Mouse (Mus musculus) urinary bladder, postnatal 36 days (tissue): ENCODE measurements at regions not wholly inside any gene's neighbourhood (a gene's known extent, or its start where the extent isn't known, plus 50 kb on each side); places are given as distances from the start of the nearest gene placed in this dataset.

ENCODE experiments used
- DNase-seq, 2 experiments: peaks; one replicate each; pipeline ENCODE4 v3.0.0; 2022; ENCODE audit warnings: low spot score in 2 of 2, mixed read lengths in 1 of 2

DNA sequence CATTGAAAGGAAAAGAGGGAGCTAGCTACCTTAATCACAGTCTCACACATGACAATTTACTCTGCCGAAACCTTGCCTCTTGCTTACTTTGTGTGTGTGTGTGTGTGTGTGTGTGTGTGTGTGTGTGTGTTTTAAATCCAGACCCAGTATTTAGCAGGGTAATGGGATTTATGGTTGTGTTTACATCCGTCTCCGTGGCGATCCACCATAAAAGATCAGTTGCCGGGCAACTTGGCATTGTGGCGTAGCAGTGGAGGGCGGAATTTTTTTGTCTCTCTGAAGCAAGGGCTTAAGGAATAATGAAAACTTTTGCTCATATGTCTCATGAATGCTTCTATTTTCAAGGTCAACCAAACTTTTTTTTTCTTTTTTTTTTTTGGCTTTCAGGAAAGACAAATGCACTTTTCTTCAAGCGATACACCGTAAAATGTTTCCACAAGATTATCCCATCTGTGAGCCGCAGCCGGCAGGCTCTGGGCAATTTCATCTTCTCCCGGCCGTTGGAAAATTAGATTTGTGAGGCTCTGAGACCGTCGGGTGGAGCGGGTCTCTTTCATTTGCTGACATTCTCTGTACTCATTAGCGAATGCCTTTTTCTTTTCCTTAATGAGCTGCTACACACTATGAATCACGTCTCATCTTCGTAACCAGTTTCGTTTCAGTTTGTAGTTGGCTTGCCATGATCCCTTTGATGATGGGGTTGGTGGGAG, 53.9 kb upstream of the Ptch1 start:
- DNase-seq: no peak

DNA sequence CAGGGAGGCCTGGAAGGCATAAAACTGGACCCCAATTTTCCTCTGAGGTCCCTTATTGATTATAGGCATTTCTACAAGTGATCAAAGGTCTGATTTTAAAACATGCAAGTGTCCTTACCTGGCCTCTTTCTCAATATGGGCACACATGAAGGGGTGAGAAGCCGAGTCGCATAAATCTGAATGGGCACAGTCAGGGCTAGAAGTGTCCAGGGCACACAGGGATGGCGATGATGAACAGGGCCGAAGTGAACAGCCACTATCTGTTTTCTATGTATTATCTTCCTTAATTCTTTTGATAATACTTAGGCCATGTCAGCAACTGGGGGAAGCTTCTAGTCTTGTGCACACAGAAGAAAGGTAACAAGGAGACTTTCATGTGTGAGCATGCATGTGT, 54.5 kb upstream of the Ptch1 start:
- no peak for DNase-seq

DNA sequence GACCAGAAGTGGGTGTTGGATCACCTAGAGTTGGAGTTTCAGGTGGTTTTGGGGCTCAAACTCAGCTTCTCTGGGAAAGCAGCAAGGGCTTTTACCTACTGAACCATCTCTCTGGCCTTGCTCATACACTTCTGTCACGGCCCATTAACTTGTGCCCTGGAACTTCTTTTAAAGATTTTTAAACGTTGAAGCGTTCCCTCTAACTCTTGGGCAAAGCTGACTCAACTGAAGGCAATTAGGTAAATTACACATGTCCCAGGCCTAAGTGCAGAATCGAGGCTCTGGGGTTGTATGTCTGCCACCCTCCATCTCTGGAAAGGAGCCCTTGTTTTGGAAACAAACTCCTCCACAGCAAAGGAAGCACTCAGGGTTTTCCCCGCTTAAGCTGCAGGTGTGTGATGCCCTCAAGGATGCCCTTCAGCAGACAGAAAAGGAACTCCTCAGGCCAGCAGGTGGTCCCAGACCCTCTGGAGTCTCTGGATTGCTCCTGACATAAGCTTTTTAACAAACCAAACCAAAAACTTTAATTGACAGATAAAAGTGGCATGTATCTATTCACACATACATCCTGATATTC, 58.5 kb upstream of the Ptch1 start:
- DNase-seq: no peak

GRCm38 (mm10) chr13:63634294-63634693, 60.9 kb upstream of the Ptch1 start:
- DNase-seq: no peak

GRCm38 (mm10) chr13:63641649-63642226, 68.3 kb upstream of the Ptch1 start:
- no peak for DNase-seq

DNA sequence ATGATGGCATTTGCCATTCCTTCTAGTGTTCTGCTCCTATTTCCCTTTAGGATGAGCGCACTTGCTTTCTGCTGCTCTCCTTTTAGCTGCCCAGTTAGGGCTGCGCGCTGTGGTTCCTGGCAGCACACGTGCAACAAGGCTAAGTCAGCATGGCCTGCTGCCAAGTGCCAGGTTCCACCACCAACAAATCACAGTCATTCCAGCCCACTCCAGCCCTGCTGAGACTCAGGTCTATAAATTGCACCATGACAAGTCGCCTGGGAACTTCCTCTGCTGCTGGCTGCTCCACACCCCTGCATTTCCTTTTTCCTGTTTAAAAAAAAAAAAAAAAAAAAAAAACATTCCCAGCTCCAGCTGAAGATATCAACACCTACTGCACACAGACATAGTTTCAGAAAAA, 69.2 kb upstream of the Ptch1 start:
- DNase-seq: peak in 1 of 2 experiments; percentile 51

- DNase-seq: no peak
Observed at GRCm38 (mm10) chr13:63643394-63643793, 70.0 kb upstream of the Ptch1 start.

DNA sequence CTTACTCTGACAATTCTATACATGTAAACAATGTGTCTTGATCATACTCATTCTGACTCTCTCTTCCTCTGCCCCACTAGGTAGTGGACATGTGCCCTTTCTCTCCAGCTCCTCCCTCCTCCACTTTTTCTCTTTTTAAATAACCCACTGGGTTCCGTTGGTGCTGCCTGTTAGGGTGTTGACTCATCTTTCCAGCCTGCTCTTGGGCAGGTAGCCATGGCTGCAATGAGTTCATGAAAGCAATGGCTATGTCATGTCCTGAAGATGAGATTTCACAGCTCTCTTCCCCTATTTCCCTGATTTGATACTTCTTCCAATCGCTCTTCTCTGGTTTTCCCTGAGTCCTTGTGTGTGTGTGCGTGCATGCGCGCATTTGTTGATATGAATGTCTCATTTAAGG, 70.9 kb upstream of the Ptch1 start:
- DNase-seq: no peak

DNA sequence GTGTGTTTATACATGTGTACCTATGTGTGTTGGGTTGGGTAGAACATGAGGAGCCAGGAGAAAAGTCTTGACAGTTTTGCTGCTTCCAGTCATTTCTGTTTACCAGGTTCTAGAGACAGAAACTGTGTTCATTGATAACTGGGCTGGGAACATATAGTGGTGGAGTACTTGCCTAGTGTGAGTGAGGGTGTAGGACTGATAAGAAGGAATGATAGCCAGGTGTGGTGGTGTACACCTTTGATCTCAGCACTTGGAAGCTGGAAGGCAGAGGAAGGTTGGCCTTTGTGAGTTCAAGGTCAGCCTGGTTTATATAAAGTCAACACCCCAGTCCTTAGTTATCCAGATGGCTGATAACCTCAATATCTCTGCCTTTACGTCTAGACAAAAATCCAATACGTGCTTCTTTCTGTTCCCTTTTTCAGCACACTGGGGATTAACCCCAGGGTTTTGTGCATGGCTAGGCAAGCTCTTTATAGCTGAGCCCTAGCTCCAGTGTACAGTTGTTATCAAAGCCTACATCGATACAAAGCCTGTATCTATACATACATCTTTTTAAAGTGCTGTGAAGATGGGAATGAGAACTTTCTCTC, 75.8 kb upstream of the Ptch1 start:
- DNase-seq: no peak

- peak in 1 of 2 experiments; percentile 16 for DNase-seq
Observed at GRCm38 (mm10) chr13:63654514-63654913, 81.1 kb upstream of the Ptch1 start.

GRCm38 (mm10) chr13:63657115-63657514, 83.7 kb upstream of the Ptch1 start:
- no peak for DNase-seq

- no peak for DNase-seq
Observed at GRCm38 (mm10) chr13:63659412-63659811, 86.0 kb upstream of the Ptch1 start.

DNA sequence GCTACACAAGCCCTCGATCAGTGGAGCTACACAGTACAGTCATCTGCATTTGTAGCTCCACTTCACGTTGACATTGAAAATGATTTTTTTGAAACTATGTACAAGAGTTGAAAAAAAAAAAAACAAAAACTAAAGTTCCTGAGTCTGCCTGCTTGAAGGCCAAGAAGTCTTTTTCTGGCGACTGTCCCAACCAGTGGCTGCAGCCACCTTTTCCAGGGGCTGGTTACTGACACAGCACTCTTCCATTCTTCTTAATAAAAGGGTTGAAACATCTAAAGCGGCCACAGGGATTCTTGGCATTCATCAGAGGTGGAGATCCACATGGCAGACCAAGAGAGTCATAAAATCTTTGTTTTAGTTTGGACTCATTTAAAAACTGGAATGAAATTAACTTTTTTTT, 87.0 kb upstream of the Ptch1 start:
- DNase-seq: no peak

DNA sequence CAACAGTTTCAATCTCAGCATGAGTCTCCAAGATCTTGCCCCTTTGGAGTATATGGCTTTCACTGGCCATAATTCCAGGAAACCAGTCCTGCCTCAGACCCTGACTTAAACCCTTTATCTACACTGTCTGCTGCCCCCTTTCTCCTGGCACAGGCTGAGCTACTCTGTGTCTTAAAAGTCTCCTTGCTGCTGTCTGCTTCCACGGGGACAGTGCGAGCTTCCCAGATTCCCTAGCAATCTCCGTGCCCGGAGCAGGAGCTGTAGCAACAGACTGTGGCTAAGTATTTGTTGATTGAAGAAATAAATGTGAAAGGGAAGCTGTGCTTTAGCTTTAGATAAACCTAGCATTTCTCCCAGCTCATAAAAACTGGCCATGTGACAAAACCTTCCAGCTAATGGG, 95.2 kb upstream of the Ptch1 start:
- DNase-seq: no peak

DNA sequence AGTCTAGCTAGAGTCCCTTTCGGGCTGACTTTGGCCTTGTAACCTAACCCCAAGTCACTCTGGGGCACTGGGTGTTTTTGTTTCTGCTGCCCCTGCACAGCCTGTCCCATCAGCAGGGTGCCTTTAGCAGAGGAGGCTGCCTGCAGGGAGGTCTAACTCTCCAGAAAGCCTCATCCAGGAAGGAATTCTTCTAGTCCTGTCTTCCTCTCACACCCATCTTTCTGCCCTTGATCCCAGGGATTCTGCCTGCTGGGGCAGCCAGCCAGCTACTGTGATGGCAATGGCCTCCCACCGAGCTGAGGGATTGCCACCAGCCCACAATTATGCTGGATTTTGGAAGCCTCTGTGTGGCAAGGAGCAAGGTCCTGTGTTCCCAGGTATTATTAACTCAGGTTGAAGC, 95.6 kb upstream of the Ptch1 start:
- DNase-seq: no peak

GRCm38 (mm10) chr13:63672425-63672824, 99.0 kb upstream of the Ptch1 start:
- DNase-seq: no peak

DNA sequence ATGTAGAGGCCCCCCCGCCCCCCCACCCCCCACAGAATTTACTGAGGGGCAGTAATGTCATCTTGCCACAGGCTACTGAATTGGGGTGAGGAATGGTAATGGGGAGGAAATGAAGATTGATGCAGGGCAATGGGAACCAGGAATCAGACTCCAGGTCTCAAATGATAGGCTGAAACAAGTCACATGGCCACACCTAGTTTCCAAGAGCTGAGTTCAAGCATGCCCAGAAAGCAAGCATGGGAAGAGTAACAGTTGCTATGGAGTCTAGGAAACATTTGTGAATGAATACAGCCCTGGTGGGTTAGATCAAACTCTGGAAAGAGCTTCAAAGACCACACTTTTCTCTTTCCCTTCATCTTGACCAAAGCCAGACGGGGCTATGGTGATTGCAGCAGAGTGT, 104.3 kb upstream of the Ptch1 start:
- no peak for DNase-seq

GRCm38 (mm10) chr13:63678265-63679260, 105.2 kb upstream of the Ptch1 start:
- peak in 1 of 2 experiments; percentile 27 for DNase-seq

- no peak for DNase-seq
Observed at GRCm38 (mm10) chr13:63682341-63682740, 108.9 kb upstream of the Ptch1 start.

- no peak for DNase-seq
Observed at GRCm38 (mm10) chr13:63691974-63692373, 118.6 kb upstream of the Ptch1 start.

- no peak for DNase-seq
Observed at GRCm38 (mm10) chr13:63693636-63694035, 120.2 kb upstream of the Ptch1 start.

DNA sequence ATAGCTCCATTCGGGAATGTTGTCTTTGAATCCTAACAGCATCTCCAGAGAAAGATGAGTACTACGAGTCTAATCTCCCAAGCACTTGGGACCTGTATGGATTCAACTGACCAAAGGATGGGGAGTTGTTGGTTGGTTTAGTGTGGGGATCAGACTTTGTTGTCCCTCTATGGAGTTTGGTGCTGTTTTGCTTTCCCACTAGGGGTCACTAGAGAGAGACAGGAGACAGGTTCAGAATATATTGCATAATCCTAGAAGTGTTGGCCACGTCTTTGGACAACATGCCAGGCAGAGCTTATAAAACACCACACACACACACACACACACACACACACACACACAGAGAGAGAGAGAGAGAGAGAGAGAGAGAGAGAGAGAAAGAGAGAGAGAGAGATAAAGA, 118.6 kb upstream of the Ercc6l2 start:
- DNase-seq: peak; percentile 13 to 36
